Mouse (Mus musculus): ENCODE results near the gene Sstr4. TPM values are rescaled to one million over a fixed set of nuclear protein-coding genes. Genes with fewer than 3 reads are reported as not detected.

Gene Sstr4
- polyA plus RNA-seq, 1 experiment from 2014 or later, result 1.6 TPM

Other genes with a start within 250 kb of the Sstr4 start
- 46.6 and 46.8 TPM in 2 replicates for gene Thbd, start 12.8 kb downstream of the Sstr4 start, polyA plus RNA-seq (2015; fragmentation: Nextera tagmentation; extraction: Ambion mirVana)
- gene Cd93, start 48.2 kb downstream of the Sstr4 start, polyA plus RNA-seq (2015; fragmentation: Nextera tagmentation; extraction: Ambion mirVana), result 8.3 and 9.0 TPM in 2 replicates